Mouse (Mus musculus) hindbrain, embryonic 11.5 days (tissue): ENCODE data around the gene Pth2. TPM values are rescaled to one million over a fixed set of nuclear protein-coding genes. Genes with fewer than 3 reads are reported as not detected.

Source experiments
- ATAC-seq: fragments of 200-750 bp; cut with Nextera tagmentation; 2 replicates; pipeline ENCODE4 v1.8.0; 2017; ENCODE audit warnings: mild to moderate bottlenecking, moderate TSS enrichment, moderate library complexity; ENCODE audit not compliant: low FRiP score
- DNase-seq: peaks from one replicate; pipeline ENCODE4 v3.0.0-alpha.2; 2015; ENCODE audit warnings: low spot score
- H3K27ac ChIP-seq: fragments of 300-500 bp; sonication (generic); 2 replicates; pipeline ENCODE4 v1.5.1; 2014; ENCODE audit warnings: mild to moderate bottlenecking, low read depth, low read length
- H3K27me3 ChIP-seq: fragments of 300-500 bp; sonication (generic); 2 replicates; pipeline ENCODE4 v1.6.1; 2014; ENCODE audit warnings: mild to moderate bottlenecking, low read length, moderate library complexity, mixed read lengths; ENCODE audit not compliant: control insufficient read depth, insufficient read depth
- H3K36me3 ChIP-seq: fragments of 300-500 bp; sonication (generic); 2 replicates; pipeline ENCODE4 v1.6.1; 2014; ENCODE audit warnings: mild to moderate bottlenecking, low read length, moderate library complexity, mixed read lengths; ENCODE audit not compliant: control insufficient read depth, insufficient read depth
- H3K4me1 ChIP-seq: fragments of 300-500 bp; sonication (generic); replicated peaks from 2 replicates; pipeline ENCODE4 v1.6.1; 2014; ENCODE audit warnings: low read length, mixed read lengths; ENCODE audit not compliant: control insufficient read depth, insufficient read depth
- H3K4me2 ChIP-seq: fragments of 300-500 bp; sonication (generic); replicated peaks from 2 replicates; pipeline ENCODE4 v1.6.1; 2014; ENCODE audit warnings: mild to moderate bottlenecking, low read depth, low read length
- H3K4me3 ChIP-seq: fragments of 300-500 bp; sonication (generic); 2 replicates; pipeline ENCODE4 v1.5.1; 2014; ENCODE audit warnings: low read depth, low read length
- H3K9ac ChIP-seq: fragments of 300-500 bp; sonication (generic); 2 replicates; pipeline ENCODE4 v1.6.1; 2014; ENCODE audit warnings: low read depth, low read length
- H3K9me3 ChIP-seq: fragments of 300-500 bp; sonication (generic); 2 replicates; pipeline ENCODE4 v1.6.1; 2016; ENCODE audit warnings: low read length; ENCODE audit not compliant: control insufficient read depth
- WGBS: fragments of 180-500 bp; shearing (Covaris S2); extraction: QIAGEN DNeasy Blood & Tissue Kit; methylation state at CpG from one replicate; pipeline ENCODE4 v1.1.7; 2014; 5-methylcytosine and 5-hydroxymethylcytosine counted together
- polyA plus RNA-seq: library from polyadenylated mRNA; unstranded; fragments of >200 nt; fragmentation: Nextera tagmentation; extraction: Ambion mirVana; gene quantifications from 2 replicates; pipeline ENCODE4 v1.2.1, GENCODE M21; 2014

Pth2 gene
- polyA plus RNA-seq, 1 experiment from 2014 or later = not detected

GRCm38 (mm10) chr7:45139904-45140723 lies 40.7 kb upstream of the Pth2 start:
- 76% methylated on average over 8 of the region's 8 CpGs for WGBS
- Histone ChIP-seq H3K4me3 (no peak overlapping the region), H3K36me3 (no peaks in the 10 kb centered on the region), H3K4me2 (no peak overlapping the region), H3K27me3 (peaks cover 2% of the 10 kb centered on the region; the same call in 1 of the 2 replicates), H3K9ac (no peak overlapping the region), H3K27ac (no peak overlapping the region), H3K4me1 (no peaks in the 10 kb centered on the region; the same call in 1 of the 2 replicates), H3K9me3 (no peaks in the 10 kb centered on the region)
- ATAC-seq (no peak), DNase-seq (no peak)

GRCm38 (mm10) chr7:45141319-45141718 lies 39.5 kb upstream of the Pth2 start:
- no peaks in the 10 kb centered on the region for H3K36me3 ChIP-seq
- DNase-seq = no peak

GRCm38 (mm10) chr7:45141914-45142313 lies 38.9 kb upstream of the Pth2 start:
- no peaks in the 10 kb centered on the region for H3K36me3 ChIP-seq
- ATAC-seq (no peak), DNase-seq (no peak)
- no peak overlapping the region for H3K9ac ChIP-seq
- no peaks in the 10 kb centered on the region for H3K9me3 ChIP-seq
- no peak overlapping the region for H3K27ac ChIP-seq
- no peaks in the 10 kb centered on the region for H3K4me1 ChIP-seq
- H3K4me2 ChIP-seq = no peak overlapping the region
- 96% methylated on average over 5 of the region's 5 CpGs for WGBS
- no peak overlapping the region for H3K4me3 ChIP-seq
- H3K27me3 ChIP-seq = no peaks in the 10 kb centered on the region

More at GRCm38 (mm10) chr7:45141319-45141718, 39.5 kb upstream of the Pth2 start:
- Histone ChIP-seq H3K4me2 (no peak overlapping the region), H3K9me3 (no peaks in the 10 kb centered on the region), H3K27me3 (no peaks in the 10 kb centered on the region), H3K27ac (no peak overlapping the region), H3K4me1 (no peaks in the 10 kb centered on the region), H3K4me3 (no peak overlapping the region), H3K9ac (no peak overlapping the region)
- ATAC-seq = no peak
- 80% methylated on average over 3 of the region's 3 CpGs for WGBS

GRCm38 (mm10) chr7:45144368-45145174 lies 36.2 kb upstream of the Pth2 start:
- ATAC-seq (no peak), DNase-seq (no peak)
- H3K27ac ChIP-seq = no peak overlapping the region
- no peak overlapping the region for H3K4me3 ChIP-seq
- WGBS = 91% methylated on average over 13 of the region's 13 CpGs
- no peak overlapping the region for H3K4me2 ChIP-seq
- no peaks in the 10 kb centered on the region for H3K36me3 ChIP-seq
- no peaks in the 10 kb centered on the region for H3K4me1 ChIP-seq
- no peaks in the 10 kb centered on the region for H3K27me3 ChIP-seq
- no peak overlapping the region for H3K9ac ChIP-seq
- no peaks in the 10 kb centered on the region for H3K9me3 ChIP-seq

DNA sequence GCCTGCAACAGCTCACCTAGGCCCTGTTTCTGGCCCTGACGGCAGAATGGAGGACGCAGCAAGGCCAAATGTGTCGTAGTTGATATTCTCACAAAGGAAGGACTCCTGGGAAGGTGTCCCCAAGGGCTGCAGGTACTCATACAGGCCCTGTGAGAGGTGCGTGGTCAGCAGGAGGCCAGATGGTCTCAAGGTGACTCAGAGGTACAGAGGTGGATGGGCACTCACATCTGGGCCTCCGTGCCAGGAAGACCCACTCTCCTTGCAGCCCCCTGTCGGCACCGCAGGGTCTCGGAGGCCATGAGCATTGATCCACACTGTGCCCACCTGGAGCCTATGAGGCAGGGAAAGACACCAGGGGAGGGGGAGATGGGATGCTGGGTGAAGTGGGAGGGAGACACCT lies 35.3 kb upstream of the Pth2 start:
- Histone ChIP-seq H3K9me3 (no peaks in the 10 kb centered on the region), H3K27ac (no peak overlapping the region), H3K4me2 (no peak overlapping the region), H3K4me1 (no peaks in the 10 kb centered on the region), H3K27me3 (no peaks in the 10 kb centered on the region), H3K36me3 (no peaks in the 10 kb centered on the region), H3K4me3 (no peak overlapping the region), H3K9ac (no peak overlapping the region)
- DNase-seq (no peak), ATAC-seq (no peak)
- 96% methylated on average over 8 of the region's 8 CpGs for WGBS

- WGBS = 93% methylated on average over 11 of the region's 11 CpGs
- DNase-seq = no peak
- ATAC-seq = no peak
- Histone ChIP-seq H3K9me3 (no peaks in the 10 kb centered on the region), H3K4me2 (no peak overlapping the region), H3K27ac (no peak overlapping the region), H3K4me3 (no peak overlapping the region), H3K36me3 (no peaks in the 10 kb centered on the region), H3K4me1 (no peaks in the 10 kb centered on the region), H3K9ac (no peak overlapping the region), H3K27me3 (no peaks in the 10 kb centered on the region)
Measured at GRCm38 (mm10) chr7:45147267-45147666, 33.5 kb upstream of the Pth2 start.

DNA sequence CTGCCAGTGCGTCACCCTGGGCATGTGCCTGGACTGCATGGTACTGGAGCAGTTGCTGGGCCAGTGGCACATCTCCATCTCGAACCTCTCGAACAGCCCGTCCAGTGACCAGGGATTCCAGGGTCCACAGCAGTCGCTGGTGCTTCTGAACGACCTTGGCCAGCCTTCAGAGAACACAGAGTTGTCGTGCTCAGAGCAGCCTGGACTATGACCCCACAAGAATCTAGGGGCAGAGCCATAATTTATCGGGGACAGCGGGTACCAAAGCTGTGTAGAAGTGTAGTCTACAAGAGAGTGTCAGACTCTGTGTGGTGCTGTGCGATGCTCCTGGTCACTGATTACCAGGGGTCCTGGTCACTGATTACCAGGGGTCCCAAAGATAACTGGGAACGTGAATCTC lies 32.9 kb upstream of the Pth2 start:
- DNase-seq = no peak
- 86% methylated on average over 11 of the region's 11 CpGs for WGBS
- no peak overlapping the region for H3K27ac ChIP-seq
- ATAC-seq = no peak
- no peak overlapping the region for H3K4me2 ChIP-seq
- H3K4me1 ChIP-seq = no peaks in the 10 kb centered on the region
- no peak overlapping the region for H3K4me3 ChIP-seq
- no peaks in the 10 kb centered on the region for H3K27me3 ChIP-seq
- H3K9me3 ChIP-seq = no peaks in the 10 kb centered on the region
- no peak overlapping the region for H3K9ac ChIP-seq
- H3K36me3 ChIP-seq = no peaks in the 10 kb centered on the region

- Histone ChIP-seq H3K4me2 (no peak overlapping the region), H3K36me3 (no peaks in the 10 kb centered on the region), H3K9ac (no peak overlapping the region), H3K27ac (no peak overlapping the region), H3K9me3 (no peaks in the 10 kb centered on the region), H3K4me3 (no peak overlapping the region), H3K4me1 (no peaks in the 10 kb centered on the region; the same call in 1 of the 2 replicates), H3K27me3 (no peaks in the 10 kb centered on the region)
- DNase-seq = no peak
- 63% methylated on average over 4 of the region's 4 CpGs for WGBS
- ATAC-seq = no peak
Measured at GRCm38 (mm10) chr7:45148534-45149098, 32.2 kb upstream of the Pth2 start.
